Mouse (Mus musculus) cerebellum, adult 2 months (tissue): ENCODE results near the gene Rph3al.

Source experiments
- CTCF ChIP-seq: fragments of 200-500 bp; IDR thresholded peaks from 2 replicates; pipeline ENCODE4 v1.5.1; 2011; ENCODE audit warnings: low read depth, mild to moderate bottlenecking, control low read depth, low read length, moderate library complexity, borderline replicate concordance; ENCODE audit not compliant: insufficient read depth
- POLR2A ChIP-seq: fragments of 200-500 bp; IDR thresholded peaks from 2 replicates; pipeline ENCODE4 v1.6.1; 2011; ENCODE audit warnings: low read length, control low read depth, borderline replicate concordance; ENCODE audit not compliant: insufficient read depth

GRCm38 (mm10) chr11:75984581-75984980 lies 46.4 kb upstream of the Rph3al start:
- no peak for TF ChIP-seq POLR2A
- TF ChIP-seq CTCF = no peak
